In the genomic region with DNA sequence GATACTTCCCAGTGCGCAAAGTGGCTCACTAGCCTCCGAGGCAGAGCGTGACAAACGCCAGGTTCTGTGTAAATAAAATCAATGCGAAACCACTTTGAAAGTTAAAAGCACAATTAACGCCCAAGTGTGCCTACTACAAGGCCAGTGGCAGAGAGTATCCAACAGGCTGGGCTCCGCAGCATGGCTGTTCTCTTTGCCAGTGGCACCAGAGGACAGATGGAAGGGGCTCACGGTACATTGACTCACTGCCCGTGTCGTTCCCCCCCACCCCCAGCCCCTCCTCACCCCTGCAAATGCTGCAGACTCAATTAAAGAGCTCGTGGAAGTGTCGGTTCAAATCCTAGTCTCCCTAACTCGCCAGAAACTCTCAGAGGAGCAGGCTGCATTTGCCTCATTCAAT, we compare ENCODE assay signal across 27 mouse cellular contexts. TPM values are rescaled to one million over a fixed set of nuclear protein-coding genes. Genes with fewer than 3 reads are reported as not detected.
A peak's percentile ranks its signal among the peaks of the same experiment; 100 is the strongest.
DNase-seq lines count a peak whose midpoint lies in the region; ATAC-seq and TF ChIP-seq lines count a peak whose summit lies in the region.
"Had no signal": no experiment of that assay in that cellular context is flagged by ENCODE, and none has a peak within 500 bp of the region (broad histone marks: within the 10 kb centered on the region; RNA-seq: fewer than 3 reads in every experiment).

No protein-coding gene starts in this region.

- H3K9ac ChIP-seq in forebrain, embryonic 13.5 days: no peak overlapping the region
- H3K9ac ChIP-seq in forebrain, embryonic 11.5 days (ENCODE audit: low read length): no peak overlapping the region
- H3K9ac ChIP-seq in lung, embryonic 16.5 days (ENCODE audit: low read length): no peak overlapping the region
- H3K9ac ChIP-seq: embryonic facial prominence, embryonic 13.5 days; forebrain, embryonic 12.5 days; heart, embryonic 15.5 days; hindbrain, embryonic 14.5 days; liver, embryonic 14.5 days; midbrain, embryonic 13.5 days had no signal

- no peak overlapping the region for H3ac ChIP-seq in myocyte (ENCODE audit: control insufficient read depth, insufficient read length)

- H3K27ac ChIP-seq in forebrain, embryonic 13.5 days: 0 out of 2 replicates have a peak overlapping the region, but pooled peaks have one; percentile 8
- H3K27ac ChIP-seq in forebrain, embryonic 11.5 days (ENCODE audit: low read depth, low read length): no peak overlapping the region
- H3K27ac ChIP-seq in lung, embryonic 16.5 days (ENCODE audit: low read length): peak overlapping the region; percentile 21; the same call in 1 of the 2 replicates
- peak overlapping the region; percentile 59 for H3K27ac ChIP-seq in embryonic facial prominence, embryonic 10.5 days (replicated peaks)
- no peak overlapping the region for H3K27ac ChIP-seq in layer of hippocampus, adult 2 months
- H3K27ac ChIP-seq: embryonic facial prominence, embryonic 13.5 days; forebrain, embryonic 12.5 days; heart, embryonic 15.5 days; hindbrain, embryonic 14.5 days; liver, embryonic 14.5 days; midbrain, embryonic 13.5 days had no signal

- TF ChIP-seq POLR2A in myocyte (IDR thresholded peaks at IDR 0.05; ENCODE audit: insufficient read length, low read depth): no peak

- H3K27me3 ChIP-seq in forebrain, embryonic 13.5 days: peaks cover 12% of the 10 kb centered on the region; the same call in 1 of the 2 replicates
- no peaks in the 10 kb centered on the region; the same call in 1 of the 2 replicates for H3K27me3 ChIP-seq in forebrain, embryonic 11.5 days (ENCODE audit: control insufficient read depth, insufficient read depth, low read length)
- H3K27me3 ChIP-seq in lung, embryonic 16.5 days (ENCODE audit: control insufficient read depth, insufficient read depth, low read depth, low read length): no peaks in the 10 kb centered on the region
- peaks cover 88% of the 10 kb centered on the region for H3K27me3 ChIP-seq in embryonic facial prominence, embryonic 10.5 days (replicated peaks; ENCODE audit: low read depth, poor library complexity, severe bottlenecking)
- no peaks in the 10 kb centered on the region for H3K27me3 ChIP-seq in myocyte (ENCODE audit: control insufficient read depth, insufficient read depth, insufficient read length)

- H3K4me1 ChIP-seq in forebrain, embryonic 13.5 days: peaks cover 84% of the 10 kb centered on the region
- H3K4me1 ChIP-seq in forebrain, embryonic 11.5 days (replicated peaks; ENCODE audit: control insufficient read depth, insufficient read depth, low read length): peaks cover 46% of the 10 kb centered on the region
- H3K4me1 ChIP-seq in lung, embryonic 16.5 days (replicated peaks; ENCODE audit: control insufficient read depth, insufficient read depth, low read length): peaks cover 55% of the 10 kb centered on the region
- H3K4me1 ChIP-seq in embryonic facial prominence, embryonic 10.5 days: peaks cover 93% of the 10 kb centered on the region

- no peak overlapping the region for H3K4me3 ChIP-seq in forebrain, embryonic 13.5 days
- H3K4me3 ChIP-seq in forebrain, embryonic 11.5 days (ENCODE audit: low read depth, low read length): no peak overlapping the region
- no peak overlapping the region for H3K4me3 ChIP-seq in lung, embryonic 16.5 days (ENCODE audit: low read length)
- H3K4me3 ChIP-seq in embryonic facial prominence, embryonic 10.5 days: no peak overlapping the region
- no peak overlapping the region for H3K4me3 ChIP-seq in myocyte
- H3K4me3 ChIP-seq in layer of hippocampus, adult 2 months: no peak overlapping the region
- H3K4me3 ChIP-seq: embryonic facial prominence, embryonic 13.5 days; forebrain, embryonic 12.5 days; heart, embryonic 10.5 days; heart, embryonic 15.5 days; megakaryocyte, embryonic 14.5 days; midbrain, embryonic 13.5 days had no signal

- no peak for ATAC-seq in forebrain, embryonic 13.5 days
- no peak for ATAC-seq in forebrain, embryonic 11.5 days (replicated peaks; ENCODE audit: low FRiP score)
- no peak for ATAC-seq in lung, embryonic 16.5 days (ENCODE audit: low read depth)
- ATAC-seq: CD4-positive, CD25-positive, alpha-beta regulatory T cell, adult 4 months; inflammation-experienced regulatory T-cells, adult 6 months; midbrain, embryonic 13.5 days had no signal

- DNase-seq in forebrain, embryonic 11.5 days (ENCODE audit: low spot score): no peak
- DNase-seq in lung, postnatal 14 days: no peak
- DNase-seq in embryonic facial prominence, embryonic 10.5 days (ENCODE audit: low spot score): no peak
- DNase-seq in layer of hippocampus, adult 2 months (ENCODE audit: low spot score in 2 of 2): no peak
- DNase-seq: adrenal gland, postnatal 14 days; cerebellum, postnatal 25 days; embryo, embryonic 11 days; heart, adult 11 months; kidney, adult 11 months; liver; lung, adult 2 months; thymus, adult 2 months; thymus, postnatal 4 days had no signal

- no peak overlapping the region for H3K4me2 ChIP-seq in forebrain, embryonic 13.5 days
- no peak overlapping the region for H3K4me2 ChIP-seq in forebrain, embryonic 11.5 days (ENCODE audit: low read depth, low read length, severe bottlenecking)
- no peak overlapping the region for H3K4me2 ChIP-seq in lung, embryonic 16.5 days (ENCODE audit: low read depth, low read length)
- H3K4me2 ChIP-seq in myocyte (ENCODE audit: low read depth): peak overlapping the region; percentile 65
- H3K4me2 ChIP-seq: embryonic facial prominence, embryonic 13.5 days; forebrain, embryonic 12.5 days; heart, embryonic 15.5 days; hindbrain, embryonic 14.5 days; midbrain, embryonic 13.5 days had no signal

- H3K9me3 ChIP-seq in forebrain, embryonic 13.5 days (replicated peaks): no peaks in the 10 kb centered on the region
- H3K9me3 ChIP-seq in forebrain, embryonic 11.5 days (ENCODE audit: control insufficient read depth, low read length): no peaks in the 10 kb centered on the region
- H3K9me3 ChIP-seq in lung, embryonic 16.5 days (ENCODE audit: control insufficient read depth, low read length): no peaks in the 10 kb centered on the region
- no peaks in the 10 kb centered on the region for H3K9me3 ChIP-seq in embryonic facial prominence, embryonic 10.5 days
- H3K9me3 ChIP-seq: embryonic facial prominence, embryonic 13.5 days; forebrain, embryonic 12.5 days; heart, embryonic 10.5 days; heart, embryonic 15.5 days; megakaryocyte, embryonic 14.5 days; midbrain, embryonic 13.5 days had no signal

- no peaks in the 10 kb centered on the region for H3K36me3 ChIP-seq in forebrain, embryonic 13.5 days (ENCODE audit: poor library complexity, severe bottlenecking)
- no peaks in the 10 kb centered on the region for H3K36me3 ChIP-seq in forebrain, embryonic 11.5 days (ENCODE audit: control insufficient read depth, insufficient read depth, low read length)
- H3K36me3 ChIP-seq in lung, embryonic 16.5 days (ENCODE audit: control insufficient read depth, insufficient read depth, low read length): no peaks in the 10 kb centered on the region
- H3K36me3 ChIP-seq in embryonic facial prominence, embryonic 10.5 days (replicated peaks): no peaks in the 10 kb centered on the region
- H3K36me3 ChIP-seq in myocyte (ENCODE audit: control insufficient read depth, insufficient read depth): no peaks in the 10 kb centered on the region
- H3K36me3 ChIP-seq: embryonic facial prominence, embryonic 13.5 days; forebrain, embryonic 12.5 days; heart, embryonic 10.5 days; heart, embryonic 15.5 days; midbrain, embryonic 13.5 days had no signal

- no peaks in the 10 kb centered on the region for H3K79me2 ChIP-seq in myocyte (ENCODE audit: control insufficient read depth, insufficient read depth)

- TF ChIP-seq CTCF in layer of hippocampus, adult 2 months (conservative IDR thresholded peaks at IDR 0.05): no peak

- 55% methylated on average over 13 of the region's 13 CpGs for WGBS in forebrain, embryonic 13.5 days
- WGBS in forebrain, embryonic 11.5 days: 68% methylated on average over 13 of the region's 13 CpGs
- WGBS in lung, embryonic 16.5 days: 58% methylated on average over 13 of the region's 13 CpGs
- WGBS in embryonic facial prominence, embryonic 10.5 days: 65% methylated on average over 13 of the region's 13 CpGs

TF ChIP-seq in myocyte, 11 proteins besides CTCF, POLR2A, EP300 and RAD21:
- no peak for TF ChIP-seq MYOG (IDR thresholded peaks at IDR 0.05; ENCODE audit: control insufficient read depth in 1 of 3, insufficient read depth in 1 of 3, insufficient read length in 2 of 3, low read depth in 2 of 3)
- no peak for TF ChIP-seq POLR2AphosphoS2 (IDR thresholded peaks at IDR 0.05; ENCODE audit: insufficient read length, low read depth)
- TF ChIP-seq E2F4 (IDR thresholded peaks at IDR 0.05; ENCODE audit: insufficient read depth): no peak
- no peak for TF ChIP-seq MYOD1 (IDR thresholded peaks at IDR 0.05; ENCODE audit: control insufficient read depth in 1 of 3, insufficient read length in 2 of 3, low read depth in 2 of 3)
- no peak for TF ChIP-seq CEBPB (IDR thresholded peaks at IDR 0.05; ENCODE audit: insufficient read depth, poor library complexity, severe bottlenecking)
- no peak for TF ChIP-seq TCF12 (IDR thresholded peaks at IDR 0.05; ENCODE audit: insufficient read depth, poor library complexity, severe bottlenecking)
- no peak for TF ChIP-seq USF1 (IDR thresholded peaks at IDR 0.05; ENCODE audit: low read depth)
- no peak for TF ChIP-seq SRF (IDR thresholded peaks at IDR 0.05; ENCODE audit: control insufficient read depth, insufficient read length, low read depth)
- TF ChIP-seq MAX (IDR thresholded peaks at IDR 0.05; ENCODE audit: low read depth): no peak
- TF ChIP-seq REST (IDR thresholded peaks at IDR 0.05; ENCODE audit: insufficient read depth, insufficient read length): no peak
- no peak for TF ChIP-seq TCF3 (IDR thresholded peaks at IDR 0.05; ENCODE audit: insufficient read length, low read depth)

RNA-seq across cellular contexts. Expression of a gene that starts 10.5 kb away (rescaled TPM):
- polyA plus RNA-seq in forebrain, embryonic 13.5 days (2015; fragmentation: Nextera tagmentation; extraction: Ambion mirVana): 69.3 and 118 TPM in 2 replicates
- polyA plus RNA-seq in forebrain, embryonic 11.5 days (2014; fragmentation: Nextera tagmentation; extraction: Ambion mirVana): 169 and 191 TPM in 2 replicates
- polyA plus RNA-seq in lung, embryonic 16.5 days (2015; fragmentation: Nextera tagmentation; extraction: Ambion mirVana): 702 and 746 TPM in 2 replicates
- 287 and 291 TPM in 2 replicates for polyA plus RNA-seq in embryonic facial prominence, embryonic 10.5 days (2016; fragmentation: Nextera tagmentation; extraction: Ambion mirVana)
- polyA plus RNA-seq in myocyte (2012; fragmentation: generic; extraction: Trizol): not detected
- total RNA-seq in layer of hippocampus, adult 2 months (2021): 1 to 10 TPM; 4.8 to 5.0 TPM
- total RNA-seq: monocyte, adult 5-6 weeks had no signal
- polyA plus RNA-seq: CD4-positive, CD25-positive, alpha-beta regulatory T cell, adult 4 months; inflammation-experienced regulatory T-cells, adult 6 months had no signal

Comparison
In these comparisons a context has a peak if more than half of its experiments do, and no peak if none do; other contexts are left out.
1. H3K27ac ChIP-seq: peak in forebrain, embryonic 13.5 days (single experiment), lung, embryonic 16.5 days (single experiment) and embryonic facial prominence, embryonic 10.5 days (single experiment); none in forebrain, embryonic 11.5 days (single experiment) and layer of hippocampus, adult 2 months (single experiment).
2. RNA of a gene that starts 10.5 kb away (polyA plus RNA-seq): 702 to 746 TPM in lung, embryonic 16.5 days, 287 to 291 TPM in embryonic facial prominence, embryonic 10.5 days, 169 to 191 TPM in forebrain, embryonic 11.5 days and 69.3 to 118 TPM in forebrain, embryonic 13.5 days; not detected in myocyte (single experiment); every median in the first group is over 10 times any median in the second.